Mouse (Mus musculus): ENCODE data around the gene Tmem81. TPM values are rescaled to one million over a fixed set of nuclear protein-coding genes. Genes with fewer than 3 reads are reported as not detected.
"Not testable (repeated sequence)": the region's sequence is repeated elsewhere in the genome, so short reads cannot be mapped to it uniquely, and the experiment has no call there.

Tmem81 gene
- polyA plus RNA-seq (2015; fragmentation: Nextera tagmentation; extraction: Ambion mirVana), result 0.77 and 1.6 TPM in 2 replicates

DNA sequence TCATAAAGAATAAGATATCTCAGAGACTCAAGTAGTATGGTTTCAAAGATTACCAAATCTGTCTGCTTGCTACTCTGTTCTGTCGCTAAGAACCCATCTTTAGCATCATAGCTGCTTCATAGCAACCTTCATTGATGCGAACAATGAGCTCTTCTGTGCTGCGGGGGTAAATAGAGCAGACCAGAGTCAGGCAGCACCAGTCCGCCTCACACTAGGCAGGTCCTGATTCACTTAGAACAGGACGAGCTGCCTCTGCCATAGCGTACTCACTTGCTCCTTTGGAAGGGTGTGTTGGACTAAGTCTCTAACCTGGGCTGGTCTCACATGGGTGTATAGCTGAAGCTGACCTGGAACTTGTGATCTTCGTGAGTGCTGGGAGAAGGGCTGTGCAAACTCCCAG lies at the start of gene Tmem81:
Gene Tmem81 (plus strand): TSS at position 173 of the 400 bp plus-strand sequence.
- H3K27ac ChIP-seq (ENCODE audit: low read length), result peak within 1 kb of the TSS; percentile 48
- no peaks in the 10 kb centered on the region for H3K9me3 ChIP-seq (ENCODE audit: control insufficient read depth, low read length)
- H3K27me3 ChIP-seq (replicated peaks; ENCODE audit: control insufficient read depth, insufficient read depth, low read length), result no peaks in the 10 kb centered on the region
- no peak for ATAC-seq
- peaks cover 16% of the 10 kb centered on the region; the same call in 1 of the 2 replicates for H3K36me3 ChIP-seq (ENCODE audit: control insufficient read depth, insufficient read depth)
- H3K9ac ChIP-seq (replicated peaks; ENCODE audit: low read depth, low read length), result no peak within 1 kb of the TSS; the same call in 1 of the 2 replicates
- H3K4me2 ChIP-seq (ENCODE audit: low read length), result no peak within 1 kb of the TSS
- H3K4me3 ChIP-seq (replicated peaks; ENCODE audit: low read length), result no peak within 1 kb of the TSS
- peaks cover 7% of the 10 kb centered on the region; the same call in 1 of the 2 replicates for H3K4me1 ChIP-seq (replicated peaks; ENCODE audit: control insufficient read depth, insufficient read depth, low read length)
- WGBS, result 77% methylated on average over 7 of the region's 7 CpGs

DNA sequence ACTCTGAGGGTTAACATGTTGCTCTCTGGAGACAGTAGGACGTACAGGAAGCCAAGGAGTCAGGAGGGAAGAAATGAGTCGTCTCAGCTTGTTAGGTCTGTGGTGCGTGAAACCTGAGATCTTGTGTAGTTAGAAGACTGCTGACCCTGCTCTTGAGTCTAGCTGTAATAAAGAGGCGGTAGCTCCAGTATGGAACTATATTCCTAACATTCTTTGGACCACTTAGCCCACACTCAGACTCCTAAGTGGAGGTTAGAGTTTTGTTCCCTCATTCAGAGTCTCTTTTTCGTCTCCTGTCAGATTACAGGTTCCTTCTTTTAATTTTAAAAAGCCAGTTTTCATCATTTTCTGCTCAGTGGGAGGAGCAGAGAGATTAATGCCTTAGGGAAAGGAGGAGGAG lies 41.4 kb upstream of the Tmem81 start:
- H3K4me2 ChIP-seq (ENCODE audit: low read length), result no peak overlapping the region
- no peak for ATAC-seq
- no peaks in the 10 kb centered on the region for H3K9me3 ChIP-seq (ENCODE audit: control insufficient read depth, low read length)
- H3K27ac ChIP-seq (ENCODE audit: low read length), result no peak overlapping the region
- no peaks in the 10 kb centered on the region for H3K27me3 ChIP-seq (replicated peaks; ENCODE audit: control insufficient read depth, insufficient read depth, low read length)
- WGBS, result 87% methylated on average over 5 of the region's 5 CpGs
- no peak overlapping the region for H3K4me3 ChIP-seq (replicated peaks; ENCODE audit: low read length)
- H3K36me3 ChIP-seq (ENCODE audit: control insufficient read depth, insufficient read depth), result peaks cover 10% of the 10 kb centered on the region; the same call in 1 of the 2 replicates
- no peaks in the 10 kb centered on the region for H3K4me1 ChIP-seq (replicated peaks; ENCODE audit: control insufficient read depth, insufficient read depth, low read length)
- no peak overlapping the region for H3K9ac ChIP-seq (replicated peaks; ENCODE audit: low read depth, low read length)

DNA sequence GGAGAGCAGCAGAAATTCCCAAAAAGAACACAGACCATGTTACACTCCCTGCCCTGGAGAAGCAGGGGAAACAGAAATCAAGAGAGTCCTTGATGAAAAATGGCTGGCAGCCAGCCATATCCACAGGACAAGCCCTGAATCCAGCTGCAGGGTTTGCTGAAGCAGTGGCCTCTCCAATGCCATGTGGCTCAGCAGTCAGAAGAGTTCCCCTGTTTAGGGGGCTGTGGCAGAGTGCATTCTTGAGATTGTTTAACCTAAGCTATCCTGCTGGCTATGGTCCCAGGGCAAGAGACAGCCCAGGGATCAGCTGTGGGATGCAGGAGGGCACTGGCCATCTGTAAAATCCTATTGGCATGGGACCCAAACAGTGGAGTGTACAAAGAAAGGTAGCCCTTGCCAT lies 37.1 kb upstream of the Tmem81 start:
- Histone ChIP-seq H3K4me1 (replicated peaks; ENCODE audit: control insufficient read depth, insufficient read depth, low read length) (no peaks in the 10 kb centered on the region), H3K27me3 (replicated peaks; ENCODE audit: control insufficient read depth, insufficient read depth, low read length) (no peaks in the 10 kb centered on the region), H3K9me3 (ENCODE audit: control insufficient read depth, low read length) (no peaks in the 10 kb centered on the region), H3K27ac (ENCODE audit: low read length) (no peak overlapping the region), H3K4me3 (replicated peaks; ENCODE audit: low read length) (no peak overlapping the region), H3K4me2 (ENCODE audit: low read length) (no peak overlapping the region), H3K9ac (replicated peaks; ENCODE audit: low read depth, low read length) (no peak overlapping the region), H3K36me3 (ENCODE audit: control insufficient read depth, insufficient read depth) (0 out of 2 replicates have a peak, but pooled peaks cover 2% of the 10 kb centered on the region)
- ATAC-seq, result no peak

DNA sequence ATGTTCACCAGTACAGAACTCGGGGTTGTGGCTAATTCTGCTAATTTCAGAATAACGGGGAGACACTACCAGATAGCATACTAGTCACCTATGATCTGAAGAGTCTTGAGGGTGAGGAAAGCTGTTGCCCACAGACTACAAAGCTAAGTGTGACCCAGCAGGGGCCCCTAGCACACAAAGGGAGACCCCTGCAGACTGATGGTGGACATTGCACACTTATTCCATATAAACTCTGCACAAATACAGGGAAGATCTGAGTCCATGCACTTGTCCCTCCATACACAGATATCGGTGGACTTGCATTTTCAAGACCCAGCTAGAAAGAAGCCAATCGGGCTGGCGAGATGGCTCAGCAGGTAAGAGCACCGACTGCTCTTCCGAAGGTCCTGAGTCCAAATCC lies 36.5 kb upstream of the Tmem81 start:
- H3K4me2 ChIP-seq (ENCODE audit: low read length), result no peak overlapping the region

DNA sequence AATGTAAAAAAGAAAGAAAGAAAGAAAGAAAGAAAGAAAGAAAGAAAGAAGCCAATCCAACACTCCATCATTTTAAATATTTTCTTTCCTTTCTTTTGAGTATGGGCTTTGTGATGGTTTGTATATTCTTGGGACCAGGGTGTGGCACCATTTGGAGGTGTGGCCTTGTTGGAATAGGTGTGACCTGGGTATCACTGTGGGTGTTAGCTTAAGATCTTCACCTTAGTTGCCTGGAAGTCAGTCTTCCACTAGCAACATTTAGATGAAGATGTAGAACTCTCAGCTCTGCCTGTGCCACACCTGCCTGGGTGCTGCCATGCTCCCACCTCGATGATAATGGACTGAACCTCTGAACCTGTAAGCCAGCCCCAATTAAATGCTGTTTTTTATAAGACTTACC lies 36.0 kb upstream of the Tmem81 start:
- not testable (repeated sequence) for ATAC-seq; H3K4me1 ChIP-seq (replicated peaks; ENCODE audit: control insufficient read depth, insufficient read depth, low read length); H3K9me3 ChIP-seq (ENCODE audit: control insufficient read depth, low read length); H3K9ac ChIP-seq (replicated peaks; ENCODE audit: low read depth, low read length); H3K4me3 ChIP-seq (replicated peaks; ENCODE audit: low read length); H3K4me2 ChIP-seq (ENCODE audit: low read length); H3K27ac ChIP-seq (ENCODE audit: low read length); H3K27me3 ChIP-seq (replicated peaks; ENCODE audit: control insufficient read depth, insufficient read depth, low read length); H3K36me3 ChIP-seq (ENCODE audit: control insufficient read depth, insufficient read depth)
- WGBS, result 92% methylated on average over 1 of the region's 1 CpGs

More for the DNA sequence above, 36.5 kb upstream of the Tmem81 start:
- H3K4me1 ChIP-seq (replicated peaks; ENCODE audit: control insufficient read depth, insufficient read depth, low read length), result no peaks in the 10 kb centered on the region
- no peak for ATAC-seq
- no peak overlapping the region for H3K4me3 ChIP-seq (replicated peaks; ENCODE audit: low read length)
- H3K9me3 ChIP-seq (ENCODE audit: control insufficient read depth, low read length), result no peaks in the 10 kb centered on the region
- H3K27me3 ChIP-seq (replicated peaks; ENCODE audit: control insufficient read depth, insufficient read depth, low read length), result no peaks in the 10 kb centered on the region
- 94% methylated on average over 7 of the region's 7 CpGs for WGBS
- H3K36me3 ChIP-seq (ENCODE audit: control insufficient read depth, insufficient read depth), result no peaks in the 10 kb centered on the region
- H3K27ac ChIP-seq (ENCODE audit: low read length), result no peak overlapping the region
- H3K9ac ChIP-seq (replicated peaks; ENCODE audit: low read depth, low read length), result no peak overlapping the region

DNA sequence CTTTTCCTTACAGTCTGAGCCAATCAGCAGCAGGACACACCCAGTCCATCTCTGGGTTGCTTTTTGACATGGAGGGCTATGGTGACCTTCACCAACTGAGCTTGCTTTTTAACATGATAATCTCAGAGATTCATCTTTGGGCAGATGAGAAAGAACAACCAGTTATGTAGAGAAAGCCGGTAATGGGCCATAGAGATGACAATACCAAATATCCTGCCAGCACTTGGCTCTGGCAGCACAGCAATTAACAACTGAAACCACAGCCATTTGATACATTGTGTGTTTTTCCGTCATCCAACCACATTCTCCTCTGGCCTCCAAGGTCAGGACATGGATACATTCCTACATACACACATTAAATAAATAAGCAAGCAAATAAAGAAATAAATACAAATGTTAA lies 35.0 kb upstream of the Tmem81 start:
- H3K4me2 ChIP-seq (ENCODE audit: low read length), result no peak overlapping the region
- H3K27ac ChIP-seq (ENCODE audit: low read length), result no peak overlapping the region
- WGBS, result 92% methylated on average over 2 of the region's 2 CpGs
- no peak overlapping the region for H3K9ac ChIP-seq (replicated peaks; ENCODE audit: low read depth, low read length)
- ATAC-seq, result no peak
- H3K4me3 ChIP-seq (replicated peaks; ENCODE audit: low read length), result no peak overlapping the region
- H3K27me3 ChIP-seq (replicated peaks; ENCODE audit: control insufficient read depth, insufficient read depth, low read length), result no peaks in the 10 kb centered on the region
- no peaks in the 10 kb centered on the region for H3K36me3 ChIP-seq (ENCODE audit: control insufficient read depth, insufficient read depth)
- 0 out of 2 replicates have a peak, but pooled peaks cover 5% of the 10 kb centered on the region for H3K4me1 ChIP-seq (replicated peaks; ENCODE audit: control insufficient read depth, insufficient read depth, low read length)
- H3K9me3 ChIP-seq (ENCODE audit: control insufficient read depth, low read length), result no peaks in the 10 kb centered on the region

DNA sequence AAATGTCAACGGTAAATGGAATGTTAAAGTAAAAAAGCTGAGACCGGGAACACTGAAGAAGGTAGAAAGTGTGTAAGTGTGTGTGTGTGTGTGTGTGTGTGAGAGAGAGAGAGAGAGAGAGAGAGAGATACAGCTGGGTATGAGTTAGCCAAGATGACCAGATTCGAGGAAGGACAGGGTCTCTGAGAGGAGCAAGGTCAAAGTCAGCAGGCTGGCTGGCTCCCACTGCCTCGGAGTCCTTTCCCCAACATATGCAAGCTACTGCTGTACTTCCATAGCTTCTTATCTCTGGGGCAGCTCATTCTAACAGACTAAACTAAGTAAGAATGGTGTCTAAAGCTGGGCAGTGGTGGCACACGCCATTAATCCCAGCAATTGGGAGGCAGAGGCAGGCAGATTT lies 34.5 kb upstream of the Tmem81 start:
- Histone ChIP-seq H3K4me1 (replicated peaks; ENCODE audit: control insufficient read depth, insufficient read depth, low read length) (0 out of 2 replicates have a peak, but pooled peaks cover 5% of the 10 kb centered on the region), H3K4me3 (replicated peaks; ENCODE audit: low read length) (no peak overlapping the region), H3K27ac (ENCODE audit: low read length) (no peak overlapping the region), H3K36me3 (ENCODE audit: control insufficient read depth, insufficient read depth) (no peaks in the 10 kb centered on the region), H3K4me2 (ENCODE audit: low read length) (no peak overlapping the region), H3K9ac (replicated peaks; ENCODE audit: low read depth, low read length) (no peak overlapping the region), H3K9me3 (ENCODE audit: control insufficient read depth, low read length) (no peaks in the 10 kb centered on the region), H3K27me3 (replicated peaks; ENCODE audit: control insufficient read depth, insufficient read depth, low read length) (no peaks in the 10 kb centered on the region)
- WGBS, result 89% methylated on average over 5 of the region's 5 CpGs
- ATAC-seq, result no peak

DNA sequence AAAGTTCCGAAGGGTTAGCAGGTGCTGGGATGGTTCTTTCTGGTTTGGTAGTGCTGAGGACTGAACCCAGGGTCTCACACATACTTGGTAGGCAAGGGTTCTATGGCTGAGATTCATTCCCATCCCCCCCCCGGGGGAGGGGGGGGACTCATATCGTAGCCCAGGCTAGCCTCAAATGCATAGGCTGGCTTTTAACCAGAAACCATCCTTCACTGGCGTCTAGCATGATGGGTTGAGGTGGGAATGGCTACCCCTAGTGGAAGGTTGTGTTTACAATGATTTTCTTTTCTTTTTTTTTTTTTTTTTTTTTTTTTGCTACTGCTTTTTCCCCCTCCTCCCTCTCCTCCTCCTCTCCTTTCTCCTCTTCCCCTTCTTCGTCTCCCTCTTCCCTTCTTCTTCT lies 33.5 kb upstream of the Tmem81 start:
- ATAC-seq, result no peak
- 60% methylated on average over 5 of the region's 5 CpGs for WGBS
- Histone ChIP-seq H3K4me1 (replicated peaks; ENCODE audit: control insufficient read depth, insufficient read depth, low read length) (0 out of 2 replicates have a peak, but pooled peaks cover 5% of the 10 kb centered on the region), H3K9ac (replicated peaks; ENCODE audit: low read depth, low read length) (no peak overlapping the region), H3K4me3 (replicated peaks; ENCODE audit: low read length) (no peak overlapping the region), H3K27me3 (replicated peaks; ENCODE audit: control insufficient read depth, insufficient read depth, low read length) (no peaks in the 10 kb centered on the region), H3K4me2 (ENCODE audit: low read length) (no peak overlapping the region), H3K9me3 (ENCODE audit: control insufficient read depth, low read length) (no peaks in the 10 kb centered on the region), H3K27ac (ENCODE audit: low read length) (no peak overlapping the region), H3K36me3 (ENCODE audit: control insufficient read depth, insufficient read depth) (no peaks in the 10 kb centered on the region)

DNA sequence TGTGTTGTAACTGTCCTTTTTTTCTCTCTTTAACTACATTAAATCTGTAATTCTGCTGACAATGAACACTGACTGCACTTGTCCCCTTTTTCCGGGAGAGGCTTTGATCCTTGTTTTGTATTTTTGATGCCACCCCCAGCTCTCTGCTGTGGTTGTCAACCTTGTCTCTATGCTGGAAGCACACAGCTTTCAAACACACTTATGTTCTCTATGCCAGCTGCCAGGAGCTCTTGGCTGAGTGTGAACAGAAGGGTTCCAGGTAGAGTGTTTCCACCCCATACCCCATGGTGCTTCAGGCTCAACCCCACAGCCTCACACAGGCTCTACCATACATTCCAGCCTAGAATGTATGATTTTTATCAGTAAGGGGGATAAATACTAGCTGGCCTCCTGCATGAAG lies 31.5 kb upstream of the Tmem81 start:
- 73% methylated on average over 1 of the region's 1 CpGs for WGBS
- Histone ChIP-seq H3K4me1 (replicated peaks; ENCODE audit: control insufficient read depth, insufficient read depth, low read length) (peaks cover 18% of the 10 kb centered on the region), H3K9ac (replicated peaks; ENCODE audit: low read depth, low read length) (no peak overlapping the region), H3K4me3 (replicated peaks; ENCODE audit: low read length) (no peak overlapping the region), H3K27me3 (replicated peaks; ENCODE audit: control insufficient read depth, insufficient read depth, low read length) (no peaks in the 10 kb centered on the region), H3K36me3 (ENCODE audit: control insufficient read depth, insufficient read depth) (no peaks in the 10 kb centered on the region), H3K4me2 (ENCODE audit: low read length) (no peak overlapping the region), H3K27ac (ENCODE audit: low read length) (no peak overlapping the region), H3K9me3 (ENCODE audit: control insufficient read depth, low read length) (no peaks in the 10 kb centered on the region)
- no peak for ATAC-seq

DNA sequence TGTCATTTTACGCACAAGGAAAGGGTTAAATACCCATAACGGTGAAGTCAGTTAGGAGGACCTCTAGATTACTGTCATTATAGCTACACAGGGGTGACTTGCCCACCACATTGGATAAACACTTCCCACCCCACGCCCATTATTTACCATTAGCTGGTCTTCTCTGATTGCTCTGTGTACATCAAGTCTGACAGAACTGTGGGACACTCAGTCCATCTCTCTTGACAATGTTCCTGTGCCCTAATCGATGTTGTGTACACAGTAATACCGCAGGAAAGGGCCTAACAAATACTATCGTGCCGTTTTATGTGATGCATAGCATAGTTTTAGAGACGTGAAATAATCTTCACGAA lies 29.5 kb upstream of the Tmem81 start:
- no peaks in the 10 kb centered on the region for H3K9me3 ChIP-seq (ENCODE audit: control insufficient read depth, low read length)
- ATAC-seq, result peak; percentile 51
- H3K36me3 ChIP-seq (ENCODE audit: control insufficient read depth, insufficient read depth), result no peaks in the 10 kb centered on the region
- peak overlapping the region; percentile 81 for H3K9ac ChIP-seq (replicated peaks; ENCODE audit: low read depth, low read length)
- H3K4me2 ChIP-seq (ENCODE audit: low read length), result peak overlapping the region; percentile 92
- peak overlapping the region; percentile 56 for H3K27ac ChIP-seq (ENCODE audit: low read length)
- H3K4me3 ChIP-seq (replicated peaks; ENCODE audit: low read length), result peak overlapping the region; percentile 80
- peaks cover 18% of the 10 kb centered on the region for H3K4me1 ChIP-seq (replicated peaks; ENCODE audit: control insufficient read depth, insufficient read depth, low read length)
- no peaks in the 10 kb centered on the region for H3K27me3 ChIP-seq (replicated peaks; ENCODE audit: control insufficient read depth, insufficient read depth, low read length)
- WGBS, result 5% methylated on average over 9 of the region's 9 CpGs
